Mouse (Mus musculus) heart, postnatal 14 days (tissue): ENCODE results near the gene Gm3411. TPM values are rescaled to one million over a fixed set of nuclear protein-coding genes. Genes with fewer than 3 reads are reported as not detected.
"Not testable (repeated sequence)": the region's sequence is repeated elsewhere in the genome, so short reads cannot be mapped to it uniquely, and the experiment has no call there.

Experiments used
- DNase-seq, 2 experiments: peaks; one replicate each; pipeline ENCODE4 v3.0.0; 2021 to 2022
- intact Hi-C: fragments of 180-260 bp; cut with DNase I; formaldehyde crosslinking; loops from one replicate; pipeline ENCODE4 v1.15.1; 2025
- long read RNA-seq, 2 experiments: library from polyadenylated mRNA; stranded (forward); transcript quantifications; one replicate each; pipeline ENCODE4 v2.0.0; 2021
- total RNA-seq, 2 experiments: library from RNA; stranded (reverse); gene quantifications; 2 replicates each; pipeline ENCODE4 v1.2.3; 2021

Gm3411 gene
- total RNA-seq, result under 1 TPM in 1 of 2 experiments, not detected in 1; 0.17 TPM
- long read RNA-seq, experiment 1, result 0 reads
- long read RNA-seq, experiment 2, result 0 reads

- DNase-seq, result peak; percentile 66 to 67
- intact Hi-C loops, result not testable (repeated sequence)
Observed at GRCm38 (mm10) chr14:6286931-6287715, at the start of gene Gm3411. Gene Gm3411 (minus strand): TSS chr14:6287250.

DNA sequence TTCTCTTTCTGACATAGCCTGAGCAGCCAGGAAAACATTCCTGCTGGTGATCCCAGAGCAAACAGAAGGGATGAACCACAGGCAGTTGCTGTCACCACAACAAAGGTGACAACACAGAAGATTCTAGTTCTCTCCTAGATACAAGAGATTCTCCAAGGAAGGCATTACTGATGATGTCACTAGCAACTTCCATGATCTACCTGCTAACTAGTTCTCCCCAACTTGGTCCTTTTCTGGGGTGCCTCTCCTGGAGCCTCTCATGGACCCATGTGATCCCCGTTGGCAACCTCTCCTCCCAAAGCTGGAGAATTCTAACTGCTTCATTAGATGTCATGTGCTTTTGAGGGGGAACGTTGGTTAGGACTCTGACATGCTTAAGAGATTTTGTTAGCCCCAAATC is 17.7 kb upstream of the Gm3411 start, which contains the start of gene Gm21103:
Gene Gm21103 (minus strand): TSS at position 101 of the 400 bp plus-strand sequence.
- DNase-seq, intact Hi-C loops: not testable (repeated sequence)

DNA sequence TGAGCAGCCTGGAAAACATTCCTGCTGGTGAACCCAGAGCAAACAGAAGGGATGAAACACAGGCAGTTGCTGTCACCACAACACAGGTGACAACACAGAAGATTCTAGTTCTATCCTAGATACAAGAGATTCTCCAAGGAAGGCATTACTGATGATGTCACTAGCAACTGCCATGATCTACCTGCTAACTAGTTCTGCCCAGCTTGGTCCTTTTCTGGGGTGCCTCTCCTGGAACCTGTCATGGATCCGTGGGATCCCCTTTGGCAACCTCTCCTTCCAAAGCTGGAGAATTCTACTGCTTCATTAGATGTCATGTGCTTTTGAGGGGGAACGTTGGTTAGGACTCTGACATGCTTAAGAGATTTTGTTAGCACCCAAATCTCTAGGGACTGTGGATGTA is 67.9 kb downstream of the Gm3411 start, which contains the start of gene Gm21560:
Gene Gm21560 (minus strand): TSS at position 101 of the 400 bp plus-strand sequence.
- intact Hi-C loops, DNase-seq: not testable (repeated sequence)

Other genes starting within 250 kb of the Gm3411 start
- not detected for gene Gm6337, start 229.0 kb downstream of the Gm3411 start, total RNA-seq
- under 1 TPM in 1 of 2 experiments, not detected in 1; 0.17 TPM for gene Gm8206, start 193.3 kb downstream of the Gm3411 start, total RNA-seq
- gene Gm3468, start 178.6 kb downstream of the Gm3411 start, total RNA-seq, result under 1 TPM; 0.33 to 0.44 TPM
- not detected for gene Gm3476, start 161.4 kb downstream of the Gm3411 start, total RNA-seq
- gene Gm21560, start 68.0 kb downstream of the Gm3411 start, total RNA-seq, result under 1 TPM; 0.69 to 0.83 TPM
- gene Gm21103, start 17.6 kb upstream of the Gm3411 start, total RNA-seq, result not detected
- gene Gm3618, start 56.4 kb upstream of the Gm3411 start, total RNA-seq, result not detected
- gene Gm16440, start 103.1 kb upstream of the Gm3411 start, total RNA-seq, result not detected
- under 1 TPM in 1 of 2 experiments, not detected in 1; 0.29 TPM for gene Gm3591, start 125.2 kb upstream of the Gm3411 start, total RNA-seq
- not detected for gene Gm3594, start 157.4 kb upstream of the Gm3411 start, total RNA-seq